Mouse (Mus musculus) cortical plate, adult 2 months (tissue): ENCODE data around the gene Zfp511.

Experiments used
- CTCF ChIP-seq: fragments of 200-500 bp; IDR thresholded peaks from 2 replicates; pipeline ENCODE4 v1.5.1; 2011; ENCODE audit warnings: mild to moderate bottlenecking, control low read depth, low read length; ENCODE audit not compliant: insufficient read depth; ENCODE audit errors: extremely low read depth
- POLR2A ChIP-seq: fragments of 200-500 bp; IDR thresholded peaks from 2 replicates; pipeline ENCODE4 v1.6.1; 2011; ENCODE audit warnings: mild to moderate bottlenecking, low read length, control low read depth; ENCODE audit not compliant: insufficient read depth; ENCODE audit errors: extremely low read depth

DNA sequence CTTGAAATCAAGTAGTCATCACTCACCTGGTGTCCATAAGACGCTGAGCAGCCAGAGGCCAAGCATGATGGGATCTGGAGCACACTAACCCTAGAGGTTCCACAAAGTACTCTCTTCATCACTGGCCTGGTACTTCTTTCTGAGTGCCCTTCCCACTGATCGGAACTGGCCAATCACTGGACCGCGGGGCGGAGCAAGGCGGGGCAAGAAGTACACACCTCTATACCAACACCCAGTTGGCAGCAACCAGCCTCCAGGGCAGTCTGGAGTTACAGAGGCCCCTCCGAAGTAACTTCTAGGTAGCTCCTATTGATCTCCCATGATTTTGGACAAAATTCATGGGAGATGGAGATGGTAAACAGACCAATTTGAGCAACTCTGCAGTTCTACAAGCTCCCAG, 43.8 kb upstream of the Zfp511 start, which contains the start of gene Adam8:
- TF ChIP-seq CTCF, result no peak
- no peak for TF ChIP-seq POLR2A
